Mouse (Mus musculus) cortical plate, adult 2 months (tissue): ENCODE results near the gene Hagh. TPM values are rescaled to one million over a fixed set of nuclear protein-coding genes. Genes with fewer than 3 reads are reported as not detected.

Experiments used
- H3K27ac ChIP-seq: fragments of 200-500 bp; 2 replicates; pipeline ENCODE4 v1.5.1; 2012; ENCODE audit warnings: low read length, control low read depth, inconsistent platforms; ENCODE audit not compliant: insufficient read depth
- H3K4me1 ChIP-seq: fragments of 200-500 bp; 2 replicates; pipeline ENCODE4 v1.6.1; 2011; ENCODE audit warnings: low read length; ENCODE audit not compliant: control insufficient read depth, insufficient read depth
- H3K4me3 ChIP-seq: fragments of 200-500 bp; 2 replicates; pipeline ENCODE4 v1.5.1; 2011; ENCODE audit warnings: mild to moderate bottlenecking, low read length, control low read depth; ENCODE audit not compliant: insufficient read depth
- CTCF ChIP-seq: fragments of 200-500 bp; IDR thresholded peaks from 2 replicates; pipeline ENCODE4 v1.5.1; 2011; ENCODE audit warnings: mild to moderate bottlenecking, control low read depth, low read length; ENCODE audit not compliant: insufficient read depth; ENCODE audit errors: extremely low read depth
- POLR2A ChIP-seq: fragments of 200-500 bp; IDR thresholded peaks from 2 replicates; pipeline ENCODE4 v1.6.1; 2011; ENCODE audit warnings: mild to moderate bottlenecking, low read length, control low read depth; ENCODE audit not compliant: insufficient read depth; ENCODE audit errors: extremely low read depth
- polyA plus RNA-seq: library from polyadenylated mRNA; depleted of rRNA; stranded (reverse); fragments of >200 nt; gene quantifications from 2 replicates; pipeline ENCODE4 v1.2.3, GENCODE M21; 2012

The Hagh gene
- polyA plus RNA-seq, 1 experiment = 138 TPM

DNA sequence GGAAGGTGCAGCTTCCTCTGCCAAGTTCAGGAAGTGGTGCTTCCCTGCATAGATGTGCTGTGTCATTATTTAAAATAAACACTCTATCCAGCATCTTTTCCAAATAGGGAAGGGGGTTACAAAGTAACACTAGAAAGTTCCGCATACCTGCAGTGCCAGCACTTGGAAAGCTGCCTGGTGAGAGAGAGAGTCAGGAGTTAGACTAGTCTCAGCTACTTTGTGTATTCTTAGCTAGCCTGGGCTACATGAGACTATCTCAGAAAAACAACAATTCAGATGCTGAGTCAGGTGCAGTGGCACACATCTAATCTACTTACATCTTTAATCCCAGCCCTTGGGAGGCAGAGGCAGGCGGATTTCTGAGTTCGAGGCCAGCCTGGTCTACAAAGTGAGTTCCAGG lies 21.8 kb downstream of the Hagh start:
- Histone ChIP-seq H3K4me1 (no peaks in the 10 kb centered on the region), H3K27ac (no peak overlapping the region), H3K4me3 (no peak overlapping the region)
- TF ChIP-seq CTCF (no peak), POLR2A (no peak)

DNA sequence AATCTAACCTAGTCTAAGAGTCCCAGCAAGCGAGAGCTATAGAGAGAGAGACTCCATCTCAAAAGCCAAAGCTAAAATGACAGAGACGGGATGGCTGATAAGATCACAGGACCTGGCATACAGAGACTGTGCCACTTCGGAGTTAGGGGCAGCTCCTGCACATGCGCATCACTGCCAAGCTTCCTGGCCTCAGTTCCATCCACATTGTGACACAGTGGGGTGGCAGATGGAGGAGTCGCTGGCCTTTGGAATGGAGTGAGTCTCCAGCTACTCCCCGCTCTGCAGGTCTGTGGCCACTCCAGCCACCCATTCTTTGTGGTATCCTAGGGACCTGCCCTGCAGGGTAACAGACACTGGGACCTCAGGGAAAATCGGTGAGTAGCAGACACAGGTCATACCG lies 25.8 kb downstream of the Hagh start, which contains the start of gene Igfals:
Gene Igfals, plus strand, starts transcription at position 222 of the 400 bp plus-strand sequence.
- no peak for TF ChIP-seq CTCF
- no peak for TF ChIP-seq POLR2A
- Histone ChIP-seq H3K4me3 (no peak within 1 kb of the TSS), H3K27ac (no peak within 1 kb of the TSS), H3K4me1 (peaks cover 4% of the 10 kb centered on the region; the same call in 1 of the 2 replicates)

DNA sequence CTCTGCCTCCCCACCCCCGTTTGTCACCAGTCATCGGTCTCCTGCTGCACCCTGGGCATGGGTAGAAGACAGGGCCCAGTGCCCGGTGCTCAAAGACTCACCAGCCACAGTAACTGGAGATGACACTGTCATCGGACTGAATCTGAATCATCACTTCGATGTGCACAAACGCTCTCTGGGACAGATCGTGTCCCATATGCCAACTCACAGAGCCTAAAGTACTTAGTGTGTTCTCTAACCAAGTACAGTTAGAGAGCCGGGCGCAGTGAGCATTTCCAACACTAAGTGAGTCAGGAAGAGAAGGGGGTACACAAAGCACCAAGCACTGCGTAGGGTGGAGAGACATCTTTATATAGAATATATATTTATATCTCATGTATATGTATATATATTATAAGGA lies 28.0 kb downstream of the Hagh start:
- peaks cover 4% of the 10 kb centered on the region; the same call in 1 of the 2 replicates for H3K4me1 ChIP-seq
- TF ChIP-seq POLR2A (no peak), CTCF (no peak)
- H3K27ac ChIP-seq = no peak overlapping the region
- H3K4me3 ChIP-seq = no peak overlapping the region

DNA sequence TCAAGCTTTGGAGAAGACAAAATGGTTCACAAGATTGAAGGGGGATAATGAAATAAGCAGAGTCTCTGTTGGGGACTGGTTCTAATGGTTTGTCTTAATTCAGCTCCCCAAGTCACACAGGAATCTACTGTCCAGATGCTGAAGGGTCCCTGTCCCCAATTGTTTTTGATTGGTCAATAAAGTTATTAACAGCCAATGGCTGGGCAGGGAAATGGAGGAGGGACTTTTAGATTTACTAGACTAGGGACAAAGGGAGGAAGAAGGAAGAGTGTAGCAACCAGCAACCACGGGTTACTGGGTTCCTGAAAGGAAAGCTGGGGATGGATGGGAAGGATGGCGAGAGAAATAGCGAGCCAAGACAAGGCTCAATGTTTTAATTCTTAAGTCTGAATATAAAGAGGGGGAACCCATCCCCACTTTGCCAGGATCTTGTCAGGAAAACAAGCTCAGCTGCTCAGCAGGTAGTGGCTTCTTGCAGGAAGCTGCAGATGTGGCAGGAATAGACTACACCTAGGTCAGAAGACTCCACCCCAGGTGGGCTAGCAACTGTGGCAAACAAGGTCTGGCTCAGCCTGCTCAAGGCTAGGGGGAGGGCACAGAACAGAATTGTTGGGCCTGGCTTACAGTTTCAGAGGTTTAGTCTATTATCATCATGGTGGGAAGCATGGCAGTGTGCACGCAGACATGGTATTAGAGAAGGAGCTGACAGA lies 33.9 kb downstream of the Hagh start:
- no peak for TF ChIP-seq CTCF
- TF ChIP-seq POLR2A = no peak

DNA sequence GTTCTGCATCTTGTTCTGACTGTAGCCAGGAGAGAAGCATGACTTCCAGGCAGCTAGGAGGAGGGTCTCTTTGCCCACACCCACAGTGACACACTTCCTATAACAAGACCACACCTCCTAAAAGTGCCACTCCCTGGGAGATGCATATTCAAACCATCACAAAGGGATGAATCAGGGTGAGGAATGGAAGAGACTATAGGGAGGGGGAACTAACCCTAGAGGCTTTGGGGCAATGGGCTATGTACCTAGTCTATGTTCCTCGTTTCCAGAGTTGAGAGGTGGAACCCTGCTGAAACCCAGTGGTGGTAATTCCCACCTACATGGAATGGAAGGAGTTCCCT lies 34.4 kb downstream of the Hagh start:
- no peak overlapping the region for H3K27ac ChIP-seq

More for the DNA sequence above, 33.9 kb downstream of the Hagh start:
- H3K4me1 ChIP-seq = no peaks in the 10 kb centered on the region
- H3K27ac ChIP-seq = no peak overlapping the region
- H3K4me3 ChIP-seq = no peak overlapping the region

DNA sequence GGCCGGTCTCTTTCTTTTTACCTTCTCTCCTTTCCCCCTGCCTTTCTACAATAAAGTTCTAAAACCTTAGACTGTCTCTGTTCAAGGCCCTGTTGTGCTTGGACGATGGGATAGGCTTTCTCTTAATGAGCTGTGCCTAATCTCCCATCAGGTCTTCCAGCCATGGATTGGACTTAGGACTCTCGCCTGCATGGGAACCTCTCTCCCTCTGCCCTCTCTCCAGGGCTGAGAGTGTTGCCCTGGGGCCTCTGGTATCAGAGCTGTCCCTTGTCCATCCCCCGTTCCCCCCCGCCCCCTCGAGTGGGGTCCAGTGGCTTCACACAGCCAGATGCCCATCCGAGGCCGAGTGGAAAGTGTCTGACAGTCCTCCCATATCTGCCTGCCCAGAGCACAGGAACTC lies 35.0 kb downstream of the Hagh start:
- TF ChIP-seq CTCF (no peak), POLR2A (no peak)
- Histone ChIP-seq H3K27ac (no peak overlapping the region), H3K4me3 (no peak overlapping the region), H3K4me1 (no peaks in the 10 kb centered on the region)

More for the DNA sequence above, 34.4 kb downstream of the Hagh start:
- Histone ChIP-seq H3K4me3 (no peak overlapping the region), H3K4me1 (no peaks in the 10 kb centered on the region)
- TF ChIP-seq CTCF (no peak), POLR2A (no peak)

DNA sequence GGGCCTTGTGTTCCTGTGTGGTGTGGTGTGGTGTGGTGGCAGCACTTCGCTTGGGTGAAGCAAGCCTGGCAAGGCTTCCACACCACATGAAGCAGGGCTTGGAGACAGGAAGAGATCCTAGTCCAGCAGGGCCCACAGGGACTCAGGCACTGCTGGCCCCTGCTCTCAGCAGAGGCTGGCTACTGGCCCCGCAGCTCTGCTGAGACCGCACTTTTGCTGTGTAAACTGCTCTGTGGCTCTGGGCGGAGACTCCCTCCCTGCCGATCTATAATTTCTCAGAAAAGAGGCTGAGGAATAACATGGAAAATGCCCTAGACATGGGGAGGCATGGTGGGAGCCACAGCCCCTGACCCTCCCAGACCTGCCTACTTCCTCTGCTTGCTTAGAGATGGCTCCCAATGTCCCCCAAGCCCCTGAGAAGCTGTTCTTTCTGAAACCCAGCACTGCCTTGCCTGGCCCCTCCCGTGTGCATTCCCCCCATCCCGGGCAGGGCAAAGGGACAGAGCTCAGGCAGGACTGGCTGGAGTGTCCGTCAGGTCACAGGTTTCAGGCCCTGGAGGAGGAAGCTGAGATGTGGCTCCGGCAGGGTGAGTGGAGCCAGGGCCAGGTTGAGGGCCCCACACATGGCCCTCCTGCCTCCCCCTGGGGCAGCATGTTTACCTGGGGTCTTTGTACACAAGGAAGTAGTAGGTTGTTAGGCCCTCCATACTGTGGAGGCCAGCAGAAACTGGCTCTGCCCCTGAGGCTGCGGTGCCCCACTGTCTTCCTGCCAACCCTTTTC lies 37.6 kb downstream of the Hagh start:
- H3K27ac ChIP-seq = no peak overlapping the region
- H3K4me1 ChIP-seq = no peaks in the 10 kb centered on the region
- H3K4me3 ChIP-seq = no peak overlapping the region
- TF ChIP-seq CTCF (no peak), POLR2A (no peak)

DNA sequence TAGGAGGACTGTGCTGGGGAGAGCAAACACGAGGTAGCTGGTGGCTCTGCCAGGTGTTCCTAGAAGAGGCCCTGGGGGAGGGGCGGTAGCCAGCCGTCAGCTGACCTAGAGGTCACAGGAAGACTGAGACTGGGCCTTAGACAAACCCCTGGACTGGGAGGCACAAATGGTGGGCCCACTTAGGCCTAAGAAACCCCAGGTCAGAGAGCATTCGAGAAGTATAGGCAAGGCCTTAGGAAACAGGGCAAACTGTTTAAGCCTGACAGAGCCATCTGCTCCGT lies 38.1 kb downstream of the Hagh start:
- TF ChIP-seq CTCF (no peak), POLR2A (no peak)
- Histone ChIP-seq H3K4me3 (no peak overlapping the region), H3K27ac (no peak overlapping the region), H3K4me1 (no peaks in the 10 kb centered on the region)

DNA sequence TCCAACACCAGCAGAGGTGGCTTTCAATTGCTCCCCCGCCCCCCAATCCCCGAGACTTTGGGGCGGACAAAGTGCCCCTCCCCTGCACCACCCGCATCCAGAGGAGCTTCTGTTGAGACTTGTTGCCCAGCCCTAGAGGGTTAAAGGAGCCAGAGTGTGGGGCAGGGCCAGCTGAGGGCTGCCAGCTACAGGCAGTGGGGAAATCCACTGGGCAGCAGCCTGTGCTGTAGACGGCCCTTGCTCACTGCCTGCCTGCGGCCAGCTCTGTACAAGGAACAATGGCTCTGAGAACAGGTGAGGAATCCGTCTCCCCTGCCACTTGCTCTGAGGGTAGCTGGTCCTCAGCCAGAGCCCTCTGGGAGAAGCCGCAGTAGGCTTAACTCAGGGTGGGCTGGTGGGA lies 38.6 kb downstream of the Hagh start:
- H3K27ac ChIP-seq = no peak overlapping the region
- H3K4me1 ChIP-seq = no peaks in the 10 kb centered on the region
- no peak overlapping the region for H3K4me3 ChIP-seq
- TF ChIP-seq CTCF (no peak), POLR2A (no peak)
